Mouse (Mus musculus) heart, adult 10 weeks (tissue): ENCODE results near the gene Gal3st4. TPM values are rescaled to one million over a fixed set of nuclear protein-coding genes. Genes with fewer than 3 reads are reported as not detected.

Experiments used
- polyA plus RNA-seq: library from polyadenylated mRNA; stranded (reverse); fragments of 350-450 nt; fragmentation: Illumina TruSeq; extraction: RNeasy Lipid Tissue Mini Kit (QIAGEN cat#74804); gene quantifications from one replicate; pipeline ENCODE4 v1.2.3, GENCODE M21; 2014; ENCODE audit warnings: low read depth, low replicate concordance

The Gal3st4 gene
- not detected for polyA plus RNA-seq

GRCm38 (mm10) chr5:138272409-138272923 lies at the start of gene Gal3st4:
Gene Gal3st4, minus strand, starts transcription at chr5:138272840.

DNA sequence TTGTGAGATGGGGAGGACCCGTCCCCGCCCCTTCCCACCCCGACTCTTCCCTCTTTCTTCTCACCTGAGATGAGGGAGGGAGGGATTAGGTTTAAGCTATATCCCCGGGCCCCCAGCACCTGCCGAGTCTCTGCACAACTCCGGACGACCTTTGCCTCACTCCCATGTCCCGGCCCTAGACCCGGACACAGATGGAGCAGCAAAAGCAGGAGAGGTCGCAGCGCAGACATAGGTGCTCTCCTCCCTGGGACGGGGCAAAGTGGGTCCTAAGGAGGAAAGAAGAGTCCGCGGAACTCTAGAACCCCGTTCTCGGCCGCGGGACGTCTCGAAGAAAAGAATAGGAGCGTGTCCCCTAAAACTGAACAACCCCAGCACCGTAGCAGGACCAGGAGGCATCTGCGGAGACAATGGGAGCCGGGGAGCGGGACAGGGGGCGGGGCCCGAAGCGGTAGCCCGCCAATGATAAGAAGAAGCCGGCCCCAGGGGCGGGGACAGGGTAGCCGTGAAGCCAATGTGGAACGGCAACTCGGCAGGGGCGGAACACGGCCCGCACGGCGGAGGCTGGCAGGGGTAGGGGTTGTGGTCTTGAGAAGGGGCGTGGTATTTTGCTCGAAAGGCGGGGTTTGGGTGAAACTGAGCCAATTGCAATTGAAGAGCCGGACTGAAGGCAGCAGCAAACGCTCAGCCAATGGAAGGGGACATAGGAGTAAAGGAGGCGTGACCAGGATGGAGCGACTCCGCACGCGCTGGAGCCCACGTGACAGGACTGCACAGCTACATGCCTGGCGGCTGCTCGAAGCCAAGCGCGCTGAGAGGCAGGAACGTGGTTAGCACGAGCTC lies 7.2 kb upstream of the Gal3st4 start, which contains the start of the genes Gm43720, Gpc2 and Stag3:
TSS of gene Gm43720 (minus strand) at position 374 of the 840 bp plus-strand sequence.
TSS of gene Gpc2 (minus strand) at position 421 of the 840 bp plus-strand sequence.
TSS of gene Stag3 (plus strand) at position 656 of the 840 bp plus-strand sequence.

DNA sequence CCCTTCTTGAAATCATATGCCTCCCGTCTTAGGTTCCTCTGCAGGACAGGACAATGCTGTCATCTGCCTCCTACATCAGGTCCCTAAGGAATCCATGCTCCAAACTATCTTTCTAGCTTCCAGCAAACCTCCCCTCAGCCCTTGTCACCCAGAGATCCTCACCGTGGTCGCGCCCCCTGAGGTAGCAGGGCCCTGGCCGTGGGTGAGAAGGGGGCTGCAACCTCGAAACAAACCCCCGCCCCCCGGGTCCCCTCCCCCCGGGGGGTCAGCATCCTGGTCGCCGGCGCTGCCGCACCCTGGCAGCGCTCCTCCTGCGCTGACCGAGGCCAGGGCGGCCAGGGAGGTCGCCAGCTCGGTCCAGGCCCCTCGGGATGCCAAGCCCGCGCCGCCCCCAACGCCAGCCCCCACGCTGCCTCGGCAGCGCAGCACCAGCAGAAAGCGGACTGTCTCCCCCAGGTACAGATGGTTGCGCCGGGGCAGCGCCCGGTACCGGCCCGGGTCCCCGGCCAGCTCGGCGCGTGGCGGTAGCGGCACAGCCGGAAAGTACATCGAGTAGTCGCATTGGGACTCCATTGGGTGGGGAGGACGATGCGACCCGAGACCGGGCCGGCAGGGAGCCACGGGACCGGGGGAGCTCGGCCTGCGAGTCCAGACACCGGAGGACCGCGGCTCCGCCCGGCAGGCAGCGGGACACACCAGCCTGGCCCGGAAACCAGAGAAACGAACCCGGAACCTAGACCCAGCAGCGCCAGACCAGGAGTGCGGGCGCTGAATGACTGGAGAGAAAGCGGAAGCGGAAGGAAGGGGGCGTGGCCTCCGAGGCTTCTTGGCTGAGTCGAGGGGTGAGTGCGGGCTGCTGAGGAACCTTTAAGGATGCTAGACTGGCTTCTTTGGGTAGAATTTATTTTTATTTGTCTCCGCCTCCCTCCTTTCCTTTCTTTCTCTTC lies 9.1 kb downstream of the Gal3st4 start, which contains the start of gene BC037034:
TSS of gene BC037034 (minus strand) at position 774 of the 947 bp plus-strand sequence.

DNA sequence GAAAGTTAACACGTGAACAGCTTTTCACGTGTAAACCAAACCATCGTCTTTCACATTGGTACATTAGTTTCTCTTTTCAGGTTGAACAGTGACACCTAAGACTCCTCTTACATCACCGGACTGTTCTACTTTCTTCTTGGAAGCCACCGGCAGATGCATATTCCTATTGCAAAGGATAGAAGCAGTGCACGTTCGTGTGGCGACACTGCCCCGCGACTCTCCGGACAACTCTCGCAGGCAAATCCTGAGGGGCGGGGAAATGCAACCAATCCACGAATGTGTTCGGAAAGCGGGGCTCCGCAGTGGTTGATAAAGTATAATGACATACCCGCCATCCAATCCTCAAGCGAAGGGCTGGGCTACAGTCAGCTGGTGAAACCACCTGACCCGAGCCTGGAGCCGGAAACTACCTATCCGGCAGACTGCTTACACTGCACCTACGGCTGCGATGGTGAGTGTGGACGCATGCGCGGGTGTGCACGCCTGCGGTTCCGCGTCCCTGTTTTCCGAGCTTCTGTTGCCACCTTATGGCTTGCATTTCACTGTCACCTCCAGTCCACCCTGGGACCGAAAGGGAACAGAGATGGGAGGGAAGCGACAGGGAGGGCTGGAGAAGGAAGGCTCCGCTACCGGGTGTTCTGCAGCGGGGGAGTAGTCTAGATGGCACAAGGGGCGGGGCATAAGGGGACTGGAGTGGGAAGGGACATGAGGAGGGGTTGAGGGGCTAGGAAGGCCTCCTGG lies 17.1 kb downstream of the Gal3st4 start, which contains the start of gene Lamtor4:
TSS of gene Lamtor4 (plus strand) at position 130 of the 741 bp plus-strand sequence.

DNA sequence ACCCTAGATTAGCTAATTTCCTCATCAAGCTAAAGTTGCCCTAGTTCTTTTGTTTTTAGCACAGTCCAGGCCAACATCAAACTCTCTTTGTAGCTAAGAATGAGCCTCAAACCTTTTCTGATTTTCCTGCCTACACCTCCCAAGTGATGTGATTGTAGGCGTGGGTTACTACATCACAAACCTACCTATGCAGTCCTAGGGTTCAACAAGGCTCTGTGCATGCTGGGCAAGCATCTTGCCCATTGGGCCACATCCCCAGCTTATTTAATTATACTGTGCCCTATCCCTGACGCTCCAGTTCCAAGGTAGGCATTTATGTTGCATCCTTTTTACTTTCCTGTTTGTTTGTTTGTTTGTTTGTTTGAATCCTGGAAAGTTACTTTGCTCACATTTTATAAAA lies 46.9 kb downstream of the Gal3st4 start, which contains the start of gene Nxpe5:
TSS of gene Nxpe5 (plus strand) at position 199 of the 400 bp plus-strand sequence.

Other genes with a start within 250 kb of the Gal3st4 start
- gene Smok3c, start 219.6 kb downstream of the Gal3st4 start, polyA plus RNA-seq, result not detected
- 6.7 TPM for gene Zkscan1, start 187.8 kb downstream of the Gal3st4 start, polyA plus RNA-seq
- 16.7 TPM for gene Zscan21, start 155.9 kb downstream of the Gal3st4 start, polyA plus RNA-seq
- gene Zfp113, start 117.1 kb downstream of the Gal3st4 start, polyA plus RNA-seq, result 3.8 TPM
- 160 TPM for gene Cops6, start 111.8 kb downstream of the Gal3st4 start, polyA plus RNA-seq
- gene Ap4m1, start 100.8 kb downstream of the Gal3st4 start, polyA plus RNA-seq, result 13.0 TPM
- gene Mcm7, start 100.4 kb downstream of the Gal3st4 start, polyA plus RNA-seq, result 14.8 TPM
- 41.9 TPM for gene Taf6, start 85.4 kb downstream of the Gal3st4 start, polyA plus RNA-seq
- gene Cnpy4, start 85.4 kb downstream of the Gal3st4 start, polyA plus RNA-seq, result 6.7 TPM
- gene Mblac1, start 78.5 kb downstream of the Gal3st4 start, polyA plus RNA-seq, result 1.7 TPM
- 0.24 TPM for gene Nxpe5, start 46.9 kb downstream of the Gal3st4 start, polyA plus RNA-seq
- 70.5 TPM for gene Lamtor4, start 17.4 kb downstream of the Gal3st4 start, polyA plus RNA-seq
- 7.1 TPM for gene BC037034, start 8.8 kb downstream of the Gal3st4 start, polyA plus RNA-seq
- gene Gm43720, start 7.1 kb upstream of the Gal3st4 start, polyA plus RNA-seq, result 0.18 TPM
- gene Gpc2, start 7.2 kb upstream of the Gal3st4 start, polyA plus RNA-seq, result 0.63 TPM
- 0.34 TPM for gene Stag3, start 7.4 kb upstream of the Gal3st4 start, polyA plus RNA-seq
- not detected for gene Pvrig, start 69.1 kb upstream of the Gal3st4 start, polyA plus RNA-seq
- 4.1 TPM for gene Zfp157, start 168.6 kb upstream of the Gal3st4 start, polyA plus RNA-seq